Mouse (Mus musculus) brain, embryonic 18.5 days (tissue): Measurements from ENCODE around the gene Hpn.

Experiments
- DNase-seq: peaks from one replicate; pipeline ENCODE4 v3.0.0-alpha.2; 2012; ENCODE audit warnings: low read depth, low spot score

The Hpn gene

DNA sequence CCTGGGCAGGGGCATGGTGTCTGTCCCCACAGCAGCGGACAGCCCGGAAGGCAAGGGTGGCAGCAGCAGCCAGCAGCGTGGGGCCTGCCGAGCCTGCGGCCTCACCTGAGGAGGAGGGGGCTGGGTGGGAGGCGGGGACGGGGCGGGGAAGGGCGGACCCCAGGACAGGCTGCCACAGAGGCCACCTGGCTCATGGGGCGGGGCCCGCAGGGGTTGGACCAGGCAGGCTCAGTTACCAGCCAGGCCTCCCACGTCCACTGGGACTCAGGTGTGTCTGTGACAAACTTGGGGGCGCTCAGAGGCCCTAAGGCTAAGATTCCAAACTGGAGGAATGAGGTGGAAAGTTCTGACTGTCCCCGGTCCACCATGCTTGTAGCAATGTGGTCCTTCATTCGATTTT, at the start of gene Hpn:
TSS of gene Hpn (minus strand) at position 109 of the 400 bp plus-strand sequence.
- no peak for DNase-seq

DNA sequence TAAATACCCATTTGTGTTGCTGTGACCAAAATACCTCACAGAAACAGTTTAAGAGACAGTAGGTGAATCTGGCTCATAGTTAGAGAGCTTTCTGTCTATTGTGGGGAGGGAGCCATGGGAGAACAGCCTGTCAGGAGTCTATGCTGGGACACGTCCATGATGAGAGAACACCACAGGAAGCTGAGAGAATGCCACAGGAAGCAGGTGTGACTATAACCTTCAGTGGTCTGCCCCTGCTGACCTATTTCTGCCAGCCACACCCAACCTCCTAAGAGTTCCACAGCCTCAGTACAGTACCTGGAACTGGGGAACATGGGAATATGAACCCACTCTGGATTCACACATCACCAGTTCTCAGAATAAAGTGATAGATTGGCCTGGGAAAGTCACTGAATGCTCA, 49.7 kb upstream of the Hpn start:
- DNase-seq, result no peak

GRCm38 (mm10) chr7:31163666-31164577, 48.8 kb upstream of the Hpn start:
- DNase-seq, result no peak

GRCm38 (mm10) chr7:31162324-31162723, 47.2 kb upstream of the Hpn start:
- no peak for DNase-seq

GRCm38 (mm10) chr7:31161831-31162230, 46.7 kb upstream of the Hpn start:
- DNase-seq, result no peak

GRCm38 (mm10) chr7:31161246-31161645, 46.2 kb upstream of the Hpn start:
- DNase-seq, result no peak

DNA sequence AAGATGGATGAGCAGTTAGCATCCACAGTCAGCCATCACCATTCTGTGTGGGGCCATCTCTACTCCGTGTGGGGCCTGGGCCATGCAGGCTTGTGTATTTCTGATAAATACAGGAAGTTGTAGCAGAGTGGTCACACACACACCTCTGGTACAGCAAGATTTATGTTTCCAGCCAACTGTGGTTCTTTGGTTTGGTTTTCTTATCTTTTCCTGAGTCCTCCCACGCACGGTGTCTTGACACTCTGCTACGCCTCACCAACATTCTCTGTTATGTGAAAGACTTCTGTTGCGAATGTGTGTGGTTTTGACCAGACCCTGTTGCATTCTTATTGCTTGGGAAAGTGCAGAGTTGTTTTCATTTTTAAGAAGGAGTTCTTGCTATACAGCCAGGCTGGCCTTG, 45.7 kb upstream of the Hpn start:
- no peak for DNase-seq

DNA sequence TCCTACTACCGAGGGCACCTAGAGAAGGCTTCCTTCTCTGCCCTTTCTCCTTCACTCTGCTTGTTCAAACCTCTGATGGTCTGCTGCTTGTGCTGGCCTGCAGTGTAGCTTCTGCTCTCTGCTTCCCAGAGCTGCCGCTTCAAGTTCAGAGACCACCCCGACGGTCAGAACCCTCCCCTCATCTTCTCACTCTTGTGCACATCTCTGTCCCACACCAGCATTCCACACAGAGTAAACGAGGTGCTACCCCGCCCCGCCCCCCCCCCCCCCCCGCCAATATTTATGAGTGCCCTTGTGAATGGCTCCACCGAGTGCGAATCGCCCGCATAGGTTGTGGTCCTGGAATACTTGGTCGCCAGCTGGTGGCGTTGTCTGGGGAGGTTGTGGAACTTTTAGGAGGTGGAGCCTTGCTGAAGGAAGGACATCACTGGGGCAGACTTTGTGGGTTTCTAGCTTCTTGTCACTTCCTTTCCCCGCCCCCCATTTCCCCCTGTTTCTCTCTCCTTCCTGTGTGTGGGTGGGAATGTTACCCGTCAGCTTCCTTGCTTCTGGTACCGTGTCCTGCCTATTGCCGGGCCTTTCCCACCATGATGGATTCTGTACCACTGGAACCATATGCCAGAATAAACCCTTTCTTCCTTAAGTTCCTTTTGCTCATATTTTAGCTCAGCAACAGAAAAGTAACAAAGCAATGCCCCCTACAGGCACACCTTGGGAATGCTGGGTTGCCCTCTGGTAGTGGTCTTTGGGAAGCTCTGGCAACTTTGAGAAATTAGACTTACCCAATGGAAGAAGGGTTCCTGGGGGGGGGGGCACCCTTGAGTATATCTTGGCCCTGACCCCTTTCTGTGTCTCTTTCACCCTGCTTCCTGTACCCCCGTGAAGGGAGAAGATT, 41.2 kb upstream of the Hpn start:
- DNase-seq, result no peak

DNA sequence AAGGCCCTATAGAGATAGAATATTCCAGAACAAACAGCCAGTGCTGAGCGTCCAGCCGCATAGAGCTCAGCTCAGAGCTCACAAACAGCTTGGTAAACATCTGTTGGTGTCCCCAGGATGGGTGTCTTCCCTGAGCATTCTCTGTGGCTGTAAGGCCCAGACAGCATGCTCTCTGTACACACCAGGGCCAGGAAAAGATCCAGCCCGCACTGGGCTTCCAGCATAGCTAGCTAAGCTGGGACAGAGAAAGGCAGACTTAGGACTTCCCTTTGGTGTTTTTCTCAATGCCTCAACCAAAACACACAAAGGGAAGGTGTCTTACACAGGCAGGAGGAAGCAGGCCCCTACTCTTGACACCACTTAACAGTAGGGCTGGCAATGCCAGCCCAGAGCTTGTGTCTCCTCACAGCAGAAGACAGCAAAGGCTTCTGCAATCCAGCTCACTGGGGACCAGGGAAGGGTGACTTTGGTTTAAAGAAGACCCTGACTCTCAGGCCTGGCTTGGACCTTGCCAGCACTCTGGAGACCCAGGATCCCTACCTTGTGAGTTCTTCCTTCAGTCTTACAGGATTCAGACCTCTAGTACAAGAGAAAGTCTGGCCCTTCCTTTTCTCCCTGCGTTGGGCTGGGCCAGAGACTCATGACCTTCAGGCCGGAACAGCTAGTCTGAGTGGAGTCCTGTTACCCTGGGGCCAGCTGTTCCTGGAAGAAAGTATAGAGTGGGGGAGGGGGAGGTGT, 40.4 kb upstream of the Hpn start, which contains the start of gene Gramd1a:
TSS of gene Gramd1a (minus strand) at position 601 of the 738 bp plus-strand sequence.
- no peak for DNase-seq

DNA sequence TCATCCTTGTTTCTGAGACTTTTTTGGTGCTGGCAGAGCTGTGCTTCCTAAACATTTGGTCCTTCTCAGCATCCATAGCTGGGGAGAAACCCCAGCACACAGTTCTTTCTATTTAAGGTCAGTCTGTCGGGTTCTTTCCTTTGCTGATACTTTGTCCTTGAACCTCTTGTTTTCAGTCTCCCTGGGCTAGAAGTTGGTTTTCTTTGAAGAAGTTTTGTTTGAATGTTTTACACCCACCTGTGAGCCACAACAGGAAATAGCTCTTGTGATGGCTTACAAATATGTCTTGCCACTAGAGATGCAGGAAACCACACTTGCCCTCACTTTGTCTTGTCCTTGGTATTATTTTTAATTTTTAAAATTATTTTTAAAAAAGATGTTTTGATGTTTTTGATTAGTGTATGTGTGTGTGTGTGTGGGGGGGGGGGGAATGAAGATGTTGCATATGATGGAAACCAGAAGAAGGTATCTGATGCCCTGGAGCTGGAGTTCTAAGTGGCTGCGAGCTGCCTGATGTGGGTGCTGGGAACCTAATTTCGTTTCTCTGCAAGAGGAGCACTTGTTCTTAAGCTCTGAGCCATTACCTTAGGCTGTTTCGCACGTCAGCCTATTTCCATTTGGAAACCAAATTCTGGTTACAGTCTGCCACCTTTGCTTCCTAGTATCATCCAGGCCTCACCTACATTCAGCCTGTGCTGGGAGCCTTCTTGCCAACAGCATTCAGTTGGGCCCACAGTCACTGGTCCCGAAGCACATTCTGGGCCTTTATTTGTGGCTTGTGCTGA, 38.6 kb upstream of the Hpn start:
- DNase-seq, result no peak

DNA sequence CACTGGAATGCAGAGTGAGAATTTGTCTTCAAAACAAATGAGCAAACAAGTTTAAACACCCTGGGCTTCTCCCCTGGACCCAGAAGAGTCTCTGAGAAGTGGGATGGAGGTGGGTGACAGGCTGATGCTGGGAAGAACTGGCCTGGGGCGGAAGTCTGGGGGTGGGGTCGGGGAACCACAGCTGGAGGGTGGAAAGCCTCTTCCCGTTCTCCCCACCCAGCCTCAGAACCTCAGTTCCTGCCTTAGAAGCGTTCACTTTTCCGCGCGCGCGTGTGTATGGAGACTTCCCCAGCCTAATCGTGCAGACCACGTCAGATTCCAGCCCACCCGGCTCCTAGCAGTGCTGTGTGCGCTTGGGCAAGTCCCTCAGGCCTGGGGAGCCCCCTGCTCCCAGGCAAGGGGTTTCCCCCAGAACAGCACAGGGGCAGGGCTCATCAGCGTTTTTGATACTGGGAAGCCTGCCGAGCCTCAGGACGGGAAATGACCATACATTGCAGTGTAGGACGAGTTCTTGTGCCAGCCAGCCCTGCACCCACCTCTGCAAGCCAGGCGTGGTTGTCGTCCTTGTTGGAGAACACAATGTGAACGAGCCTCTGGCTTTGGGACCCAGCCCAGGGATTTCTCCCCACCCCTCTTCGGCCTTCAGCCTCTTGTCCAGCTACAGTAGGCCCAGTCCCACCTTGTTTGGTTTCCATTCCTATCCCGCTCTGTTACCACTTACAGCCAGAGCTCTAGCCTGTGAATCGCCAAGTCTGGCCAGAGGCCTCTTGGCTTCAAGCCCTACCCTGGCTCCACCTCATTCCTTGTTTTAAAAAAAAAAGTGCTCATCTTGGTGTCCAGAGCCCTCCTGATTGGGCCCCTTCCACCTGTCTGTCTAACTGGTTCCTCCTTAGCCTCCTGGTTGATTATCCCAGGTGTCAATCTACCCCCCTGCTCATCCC, 36.5 kb upstream of the Hpn start:
- no peak for DNase-seq

GRCm38 (mm10) chr7:31150566-31151300, 35.6 kb upstream of the Hpn start:
- peak; percentile 80 for DNase-seq

GRCm38 (mm10) chr7:31149751-31150565, 34.9 kb upstream of the Hpn start:
- no peak for DNase-seq

- no peak for DNase-seq
These were observed 34.2 kb upstream of the Hpn start for GRCm38 (mm10) chr7:31149271-31149670.

GRCm38 (mm10) chr7:31148756-31149155, 33.7 kb upstream of the Hpn start:
- no peak for DNase-seq

DNA sequence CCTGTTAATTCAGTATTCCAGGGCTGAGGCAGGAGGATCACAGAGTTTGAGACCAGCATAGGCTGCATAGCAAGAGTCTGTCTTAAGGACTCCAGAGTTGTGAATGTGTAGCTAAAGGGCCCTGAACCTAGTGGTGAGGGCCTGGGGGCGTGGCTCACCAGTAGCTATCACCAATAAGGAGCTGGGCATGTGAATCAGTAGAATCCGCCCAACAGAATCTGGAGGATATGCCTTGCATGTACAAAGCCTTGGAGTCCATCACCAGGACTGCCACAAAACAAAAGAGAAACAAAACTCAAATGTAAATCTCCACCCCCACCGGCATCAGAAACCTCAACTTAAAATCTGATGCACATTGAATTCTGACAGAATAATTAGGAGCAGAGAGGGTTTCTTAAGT, 33.0 kb upstream of the Hpn start:
- DNase-seq, result no peak

GRCm38 (mm10) chr7:31145596-31146160, 30.6 kb upstream of the Hpn start:
- no peak for DNase-seq

GRCm38 (mm10) chr7:31144886-31145285, 29.8 kb upstream of the Hpn start:
- DNase-seq, result no peak
